Mouse (Mus musculus) liver, embryonic 12.5 days (tissue): ENCODE data around the gene Cpne5. TPM values are rescaled to one million over a fixed set of nuclear protein-coding genes. Genes with fewer than 3 reads are reported as not detected.

Experiments
- ATAC-seq: fragments of 200-750 bp; cut with Nextera tagmentation; 2 replicates; pipeline ENCODE4 v1.8.0; 2017; ENCODE audit warnings: moderate number of reproducible peaks, mild to moderate bottlenecking, moderate library complexity
- H3K27ac ChIP-seq: fragments of 300-500 bp; sonication (generic); 2 replicates; pipeline ENCODE4 v1.5.1; 2016; ENCODE audit warnings: mild to moderate bottlenecking
- H3K27me3 ChIP-seq: fragments of 300-500 bp; sonication (generic); replicated peaks from 2 replicates; pipeline ENCODE4 v1.6.1; 2016; ENCODE audit warnings: mild to moderate bottlenecking, moderate library complexity
- H3K36me3 ChIP-seq: fragments of 300-500 bp; sonication (generic); 2 replicates; pipeline ENCODE4 v1.6.1; 2016; ENCODE audit warnings: mild to moderate bottlenecking, moderate library complexity
- H3K4me1 ChIP-seq: fragments of 300-500 bp; sonication (generic); 2 replicates; pipeline ENCODE4 v1.6.1; 2016
- H3K4me2 ChIP-seq: fragments of 300-500 bp; sonication (generic); 2 replicates; pipeline ENCODE4 v1.6.1; 2016; ENCODE audit warnings: mild to moderate bottlenecking, moderate library complexity
- H3K4me3 ChIP-seq: fragments of 300-500 bp; sonication (generic); 2 replicates; pipeline ENCODE4 v1.5.1; 2016; ENCODE audit warnings: mild to moderate bottlenecking, moderate library complexity
- H3K9ac ChIP-seq: fragments of 300-500 bp; sonication (generic); 2 replicates; pipeline ENCODE4 v1.6.1; 2016; ENCODE audit warnings: mild to moderate bottlenecking, moderate library complexity
- H3K9me3 ChIP-seq: fragments of 300-500 bp; sonication (generic); replicated peaks from 2 replicates; pipeline ENCODE4 v1.6.1; 2016; ENCODE audit warnings: mild to moderate bottlenecking, moderate library complexity
- WGBS: fragments of 180-500 bp; shearing (Covaris S2); methylation state at CpG from one replicate; pipeline ENCODE4 v1.1.7; 2016; ENCODE audit not compliant: insufficient replicate concordance; 5-methylcytosine and 5-hydroxymethylcytosine counted together
- polyA plus RNA-seq: library from polyadenylated mRNA; unstranded; fragments of >200 nt; fragmentation: Nextera tagmentation; extraction: Ambion mirVana; gene quantifications from 2 replicates; pipeline ENCODE4 v1.2.1, GENCODE M21; 2016

The Cpne5 gene
- polyA plus RNA-seq, 1 experiment from 2014 or later: 0.18 TPM

GRCm38 (mm10) chr17:29145101-29145500, 92.9 kb downstream of the Cpne5 start:
- WGBS: 83% methylated on average over 12 of the region's 12 CpGs

DNA sequence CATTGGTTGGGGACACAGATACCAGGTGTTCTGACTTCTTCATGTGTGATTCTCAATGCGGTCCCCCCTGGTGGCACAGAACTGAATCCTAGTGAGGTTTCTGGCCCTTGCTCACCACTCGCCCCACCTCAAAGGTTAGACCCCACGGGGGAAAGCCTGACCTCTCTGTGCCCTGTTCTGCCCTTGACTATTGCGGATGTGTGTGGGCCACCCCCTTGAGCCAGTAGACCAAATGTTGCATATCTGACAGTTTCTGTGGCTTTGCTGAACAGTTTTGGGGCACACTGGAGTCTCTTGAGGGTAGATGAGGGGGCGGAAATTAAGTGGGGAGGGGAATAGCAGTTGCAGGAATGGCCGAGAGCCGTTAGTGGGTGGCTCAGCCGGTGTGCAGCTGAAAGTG, 94.7 kb downstream of the Cpne5 start:
- Histone ChIP-seq H3K27ac (no peak overlapping the region), H3K9ac (no peak overlapping the region), H3K27me3 (no peaks in the 10 kb centered on the region), H3K4me2 (no peak overlapping the region), H3K9me3 (no peaks in the 10 kb centered on the region), H3K4me1 (0 out of 2 replicates have a peak, but pooled peaks cover 6% of the 10 kb centered on the region), H3K36me3 (no peaks in the 10 kb centered on the region), H3K4me3 (no peak overlapping the region)
- ATAC-seq: no peak
- 80% methylated on average over 8 of the region's 8 CpGs for WGBS

More at GRCm38 (mm10) chr17:29145101-29145500, 92.9 kb downstream of the Cpne5 start:
- Histone ChIP-seq H3K9ac (no peak overlapping the region), H3K27ac (no peak overlapping the region), H3K27me3 (no peaks in the 10 kb centered on the region), H3K36me3 (no peaks in the 10 kb centered on the region), H3K9me3 (no peaks in the 10 kb centered on the region), H3K4me1 (0 out of 2 replicates have a peak, but pooled peaks cover 6% of the 10 kb centered on the region), H3K4me2 (no peak overlapping the region), H3K4me3 (no peak overlapping the region)
- ATAC-seq: no peak

DNA sequence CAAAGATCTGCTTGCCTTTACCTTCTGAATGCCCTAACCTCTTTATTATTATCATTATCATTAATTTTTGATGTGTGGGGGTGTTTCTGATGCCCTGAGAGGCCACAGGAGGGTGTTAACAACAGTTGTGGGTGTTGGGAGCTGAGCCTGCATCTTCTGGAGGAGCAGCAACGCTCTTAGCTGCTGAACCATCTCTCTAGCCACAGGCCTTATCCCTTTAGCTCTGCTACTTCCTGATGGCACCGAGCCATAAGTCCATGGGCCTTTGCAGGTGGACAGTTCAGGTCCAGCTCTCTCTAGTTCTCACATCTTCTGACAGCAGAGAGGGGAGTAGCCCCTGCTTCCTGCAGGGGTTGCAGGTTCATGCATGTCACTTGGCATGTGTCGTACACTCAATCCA, 96.4 kb downstream of the Cpne5 start:
- Histone ChIP-seq H3K9me3 (no peaks in the 10 kb centered on the region), H3K4me1 (no peaks in the 10 kb centered on the region), H3K9ac (no peak overlapping the region), H3K4me2 (no peak overlapping the region), H3K36me3 (no peaks in the 10 kb centered on the region), H3K27me3 (no peaks in the 10 kb centered on the region), H3K4me3 (no peak overlapping the region), H3K27ac (no peak overlapping the region)
- ATAC-seq: no peak
- WGBS: 53% methylated on average over 3 of the region's 3 CpGs

DNA sequence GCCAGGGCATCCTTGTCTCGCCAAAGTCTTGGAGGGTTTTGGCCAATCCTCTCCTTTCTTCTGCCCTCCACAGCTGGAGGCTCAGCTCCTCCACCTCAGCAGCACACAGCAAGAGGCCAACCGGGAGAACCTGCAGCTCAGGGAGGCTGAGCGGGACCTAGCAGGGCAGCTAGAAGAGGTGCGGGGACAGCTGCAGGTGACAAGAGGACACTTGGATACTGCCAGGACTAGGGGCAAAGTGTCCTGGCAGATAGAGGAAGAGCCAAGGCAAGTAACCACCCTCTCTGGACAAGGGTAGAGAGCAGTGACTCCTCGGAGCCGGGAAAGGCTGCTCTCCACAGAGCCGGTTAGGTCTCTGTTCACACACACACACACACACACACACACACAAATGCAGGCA, 100.1 kb downstream of the Cpne5 start:
- no peak overlapping the region for H3K4me3 ChIP-seq
- no peaks in the 10 kb centered on the region; the same call in 1 of the 2 replicates for H3K4me1 ChIP-seq
- H3K27me3 ChIP-seq: 0 out of 2 replicates have a peak, but pooled peaks cover 4% of the 10 kb centered on the region
- H3K27ac ChIP-seq: no peak overlapping the region
- H3K9ac ChIP-seq: no peak overlapping the region
- no peaks in the 10 kb centered on the region for H3K9me3 ChIP-seq
- no peak for ATAC-seq
- 79% methylated on average over 7 of the region's 7 CpGs for WGBS
- H3K36me3 ChIP-seq: no peaks in the 10 kb centered on the region
- no peak overlapping the region for H3K4me2 ChIP-seq

GRCm38 (mm10) chr17:29136236-29136635, 101.7 kb downstream of the Cpne5 start:
- Histone ChIP-seq H3K4me3 (no peak overlapping the region), H3K36me3 (no peaks in the 10 kb centered on the region), H3K4me1 (no peaks in the 10 kb centered on the region; the same call in 1 of the 2 replicates), H3K27ac (no peak overlapping the region), H3K4me2 (no peak overlapping the region), H3K9ac (no peak overlapping the region), H3K27me3 (0 out of 2 replicates have a peak, but pooled peaks cover 4% of the 10 kb centered on the region), H3K9me3 (no peaks in the 10 kb centered on the region)
- 73% methylated on average over 6 of the region's 6 CpGs for WGBS
- no peak for ATAC-seq

DNA sequence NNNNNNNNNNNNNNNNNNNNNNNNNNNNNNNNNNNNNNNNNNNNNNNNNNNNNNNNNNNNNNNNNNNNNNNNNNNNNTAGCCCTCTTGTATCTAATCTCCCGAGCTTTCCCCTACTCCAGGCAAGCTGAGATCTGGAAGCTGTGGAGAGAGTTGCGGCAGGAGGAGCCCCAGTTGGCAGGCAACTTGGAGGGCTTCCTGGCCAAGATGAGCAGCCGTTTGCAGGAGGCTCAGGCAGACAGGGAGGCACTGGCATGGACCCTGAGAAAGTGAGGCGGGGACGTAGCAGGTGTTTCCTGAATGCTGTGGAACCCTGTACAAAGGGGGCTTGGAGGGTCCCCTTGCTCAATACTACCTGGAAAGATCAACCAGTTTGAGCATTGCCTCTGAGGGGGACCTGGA, 102.9 kb downstream of the Cpne5 start:
- Histone ChIP-seq H3K9me3 (no peaks in the 10 kb centered on the region), H3K4me2 (no peak overlapping the region), H3K9ac (no peak overlapping the region), H3K27ac (no peak overlapping the region), H3K27me3 (0 out of 2 replicates have a peak, but pooled peaks cover 4% of the 10 kb centered on the region), H3K4me3 (no peak overlapping the region), H3K4me1 (no peaks in the 10 kb centered on the region; the same call in 1 of the 2 replicates), H3K36me3 (no peaks in the 10 kb centered on the region)
- ATAC-seq: no peak
- WGBS: 60% methylated on average over 5 of the region's 5 CpGs

- Histone ChIP-seq H3K27ac (no peak overlapping the region), H3K9me3 (no peaks in the 10 kb centered on the region), H3K9ac (no peak overlapping the region), H3K4me1 (no peaks in the 10 kb centered on the region; the same call in 1 of the 2 replicates), H3K4me2 (no peak overlapping the region), H3K27me3 (no peaks in the 10 kb centered on the region), H3K4me3 (no peak overlapping the region), H3K36me3 (no peaks in the 10 kb centered on the region)
- no peak for ATAC-seq
- 50% methylated on average over 5 of the region's 5 CpGs for WGBS
These were observed 108.6 kb downstream of the Cpne5 start for GRCm38 (mm10) chr17:29129341-29129740.

- H3K4me3 ChIP-seq: no peak overlapping the region
- H3K9ac ChIP-seq: no peak overlapping the region
- 79% methylated on average over 3 of the region's 3 CpGs for WGBS
- no peak overlapping the region for H3K4me2 ChIP-seq
- no peaks in the 10 kb centered on the region for H3K36me3 ChIP-seq
- no peak for ATAC-seq
- no peak overlapping the region for H3K27ac ChIP-seq
- H3K4me1 ChIP-seq: no peaks in the 10 kb centered on the region
- H3K27me3 ChIP-seq: no peaks in the 10 kb centered on the region
- no peaks in the 10 kb centered on the region for H3K9me3 ChIP-seq
These were observed 111.4 kb downstream of the Cpne5 start for GRCm38 (mm10) chr17:29126561-29126960.

DNA sequence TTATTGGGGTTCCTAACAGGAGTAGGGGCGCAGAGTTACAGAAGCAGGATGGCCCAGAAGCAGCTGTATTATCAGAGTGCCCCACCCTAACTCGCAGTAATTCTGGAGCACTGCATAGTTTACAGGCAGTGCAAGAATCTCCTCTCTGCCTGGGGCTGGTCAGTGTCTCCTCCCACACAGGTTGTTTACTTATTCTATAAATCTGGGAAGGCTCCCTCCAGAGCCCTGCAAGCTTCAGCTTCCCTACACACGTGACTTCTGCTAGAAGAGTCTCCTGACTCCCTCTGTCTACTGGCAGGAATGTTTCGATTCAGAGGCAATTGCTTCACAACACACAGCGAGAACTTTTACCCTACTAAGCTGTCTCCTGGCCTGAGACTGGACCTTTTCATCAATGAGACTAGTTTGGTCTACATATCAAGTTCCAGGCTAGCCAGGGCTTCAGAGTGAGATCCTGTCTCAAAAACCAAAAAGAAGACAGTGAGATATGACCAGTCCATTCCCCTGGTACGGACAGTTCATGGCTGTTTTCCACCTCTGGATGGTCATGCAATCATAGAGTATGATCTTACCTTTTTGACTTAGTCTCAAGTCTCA, 114.3 kb downstream of the Cpne5 start:
- no peak overlapping the region for H3K27ac ChIP-seq
- H3K4me3 ChIP-seq: no peak overlapping the region
- no peak overlapping the region for H3K9ac ChIP-seq
- 57% methylated on average over 6 of the region's 6 CpGs for WGBS
- no peak overlapping the region for H3K4me2 ChIP-seq
- H3K9me3 ChIP-seq: no peaks in the 10 kb centered on the region
- ATAC-seq: no peak
- no peaks in the 10 kb centered on the region for H3K4me1 ChIP-seq
- no peaks in the 10 kb centered on the region for H3K36me3 ChIP-seq
- H3K27me3 ChIP-seq: no peaks in the 10 kb centered on the region; the same call in 1 of the 2 replicates

DNA sequence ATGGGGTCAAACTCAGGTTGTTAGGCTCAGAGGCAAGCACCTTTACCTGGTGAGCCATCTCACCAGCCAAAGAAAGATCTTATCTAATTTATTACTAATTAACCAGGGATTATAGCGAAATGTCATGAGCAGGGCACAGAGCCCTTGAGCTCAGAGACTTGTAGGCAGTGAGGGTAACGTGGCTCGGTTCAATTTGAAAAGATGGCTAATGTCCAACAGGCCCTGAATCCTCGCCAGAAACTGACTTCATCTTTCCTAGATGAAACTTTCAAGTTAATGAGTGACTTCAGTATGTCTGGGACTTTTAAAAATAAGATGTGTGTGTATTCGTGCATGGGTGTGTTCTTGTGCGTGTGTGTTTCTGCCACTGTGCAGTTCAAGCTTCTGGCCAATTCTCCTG, 115.2 kb downstream of the Cpne5 start:
- Histone ChIP-seq H3K4me3 (no peak overlapping the region), H3K9ac (no peak overlapping the region), H3K27me3 (no peaks in the 10 kb centered on the region; the same call in 1 of the 2 replicates), H3K9me3 (no peaks in the 10 kb centered on the region), H3K36me3 (no peaks in the 10 kb centered on the region), H3K4me2 (no peak overlapping the region), H3K4me1 (no peaks in the 10 kb centered on the region), H3K27ac (no peak overlapping the region)
- WGBS: 58% methylated on average over 6 of the region's 6 CpGs
- ATAC-seq: no peak

- no peaks in the 10 kb centered on the region for H3K4me1 ChIP-seq
- no peak for ATAC-seq
- no peaks in the 10 kb centered on the region for H3K36me3 ChIP-seq
- no peaks in the 10 kb centered on the region for H3K9me3 ChIP-seq
- WGBS: 59% methylated on average over 12 of the region's 12 CpGs
- H3K27ac ChIP-seq: no peak overlapping the region
- no peak overlapping the region for H3K4me2 ChIP-seq
- H3K27me3 ChIP-seq: no peaks in the 10 kb centered on the region; the same call in 1 of the 2 replicates
- no peak overlapping the region for H3K4me3 ChIP-seq
- no peak overlapping the region for H3K9ac ChIP-seq
These were observed 117.3 kb downstream of the Cpne5 start for GRCm38 (mm10) chr17:29120666-29121065.

DNA sequence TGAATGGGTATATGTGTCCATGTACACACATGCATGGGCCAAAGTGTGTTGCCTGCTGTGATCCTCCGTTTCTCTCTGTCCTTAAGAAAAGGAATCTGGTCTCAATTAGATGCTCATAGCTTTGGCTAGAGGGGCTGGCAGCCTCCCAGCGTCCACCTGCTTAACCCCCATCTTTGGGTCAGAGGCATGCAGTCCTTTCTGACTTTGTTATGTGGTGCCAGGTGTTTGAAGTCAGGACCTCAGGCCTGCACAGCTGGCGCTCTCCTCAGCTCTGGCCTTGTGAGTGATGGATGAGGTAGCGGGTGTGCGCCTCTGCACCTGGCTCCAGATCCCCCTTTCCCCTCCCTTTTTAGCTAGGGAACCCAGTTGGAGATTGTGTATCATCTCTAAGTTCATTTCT, 119.9 kb downstream of the Cpne5 start:
- Histone ChIP-seq H3K27ac (no peak overlapping the region), H3K36me3 (no peaks in the 10 kb centered on the region), H3K9ac (no peak overlapping the region), H3K4me3 (no peak overlapping the region), H3K4me1 (peaks cover 6% of the 10 kb centered on the region; the same call in 1 of the 2 replicates), H3K27me3 (no peaks in the 10 kb centered on the region; the same call in 1 of the 2 replicates), H3K9me3 (no peaks in the 10 kb centered on the region), H3K4me2 (no peak overlapping the region)
- ATAC-seq: no peak
- 68% methylated on average over 5 of the region's 5 CpGs for WGBS
